Mouse (Mus musculus): ENCODE measurements around the gene Epb41l2. TPM values are rescaled to one million over a fixed set of nuclear protein-coding genes. Genes with fewer than 3 reads are reported as not detected.

Gene Epb41l2
- polyA plus RNA-seq, 1 experiment from 2014 or later: 23.6 TPM

DNA sequence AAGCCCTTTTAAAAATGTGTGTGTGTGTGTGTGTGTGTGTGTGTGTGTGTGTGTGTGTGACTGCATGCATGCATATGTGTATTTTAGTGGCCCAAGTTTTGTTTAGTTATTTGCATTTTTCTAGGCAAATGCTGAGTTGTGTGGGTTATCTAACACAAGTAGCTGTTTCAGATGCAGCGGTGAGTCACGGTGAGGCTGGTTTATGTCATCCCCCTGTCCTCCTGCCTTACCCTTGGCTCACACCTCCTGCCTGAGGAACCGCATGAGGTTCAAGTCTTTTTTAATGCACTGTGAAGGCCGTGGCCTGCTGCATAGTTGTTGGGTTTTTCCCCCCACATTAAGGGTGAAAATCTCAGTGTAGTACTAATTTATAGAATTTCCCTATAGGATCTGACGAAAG, 73.3 kb downstream of the Epb41l2 start:
- 60% methylated on average over 5 of the region's 5 CpGs for WGBS
- H3K4me1 ChIP-seq (ENCODE audit: control insufficient read depth, insufficient read depth, low read length): no peaks in the 10 kb centered on the region
- DNase-seq (no peak), ATAC-seq (ENCODE audit: low FRiP score, low TSS enrichment) (no peak)
- no peaks in the 10 kb centered on the region for H3K36me3 ChIP-seq (ENCODE audit: control insufficient read depth, insufficient read depth, low read length)
- H3K27ac ChIP-seq (replicated peaks; ENCODE audit: low read depth, low read length): no peak overlapping the region
- no peaks in the 10 kb centered on the region for H3K9me3 ChIP-seq (ENCODE audit: control insufficient read depth, low read length)
- H3K4me3 ChIP-seq (replicated peaks; ENCODE audit: low read depth, low read length): no peak overlapping the region
- H3K27me3 ChIP-seq (ENCODE audit: control insufficient read depth, insufficient read depth, low read length): no peaks in the 10 kb centered on the region
- no peak overlapping the region for H3K4me2 ChIP-seq (ENCODE audit: low read length)
- H3K9ac ChIP-seq (replicated peaks; ENCODE audit: low read length): no peak overlapping the region

DNA sequence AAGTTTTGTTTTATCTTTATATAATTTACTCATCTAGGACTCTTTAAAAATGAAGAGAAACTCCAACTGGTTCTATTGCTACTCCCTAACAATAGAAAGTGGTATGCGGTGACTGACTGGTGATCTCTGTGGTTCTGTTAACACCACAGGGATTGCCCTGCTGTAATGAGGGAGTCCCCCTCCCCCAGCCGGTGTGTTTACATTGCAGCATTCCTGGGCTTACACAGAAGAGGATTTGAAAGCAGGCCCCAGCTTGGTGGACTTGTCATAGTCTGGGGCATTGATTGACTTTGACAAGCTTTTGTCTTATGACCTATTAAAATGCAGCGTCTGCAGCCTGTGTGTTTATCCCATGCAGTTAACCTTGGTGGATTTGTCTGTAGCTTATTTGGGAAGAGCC, 73.9 kb downstream of the Epb41l2 start:
- Histone ChIP-seq H3K27me3 (ENCODE audit: control insufficient read depth, insufficient read depth, low read length) (no peaks in the 10 kb centered on the region), H3K4me2 (ENCODE audit: low read length) (no peak overlapping the region), H3K4me1 (ENCODE audit: control insufficient read depth, insufficient read depth, low read length) (no peaks in the 10 kb centered on the region), H3K27ac (replicated peaks; ENCODE audit: low read depth, low read length) (no peak overlapping the region), H3K36me3 (ENCODE audit: control insufficient read depth, insufficient read depth, low read length) (no peaks in the 10 kb centered on the region), H3K9me3 (ENCODE audit: control insufficient read depth, low read length) (no peaks in the 10 kb centered on the region), H3K9ac (replicated peaks; ENCODE audit: low read length) (no peak overlapping the region), H3K4me3 (replicated peaks; ENCODE audit: low read depth, low read length) (no peak overlapping the region)
- ATAC-seq (ENCODE audit: low FRiP score, low TSS enrichment) (peak; percentile 34; the same call in 1 of the 2 replicates), DNase-seq (peak; percentile 42)
- 4% methylated on average over 3 of the region's 3 CpGs for WGBS

DNA sequence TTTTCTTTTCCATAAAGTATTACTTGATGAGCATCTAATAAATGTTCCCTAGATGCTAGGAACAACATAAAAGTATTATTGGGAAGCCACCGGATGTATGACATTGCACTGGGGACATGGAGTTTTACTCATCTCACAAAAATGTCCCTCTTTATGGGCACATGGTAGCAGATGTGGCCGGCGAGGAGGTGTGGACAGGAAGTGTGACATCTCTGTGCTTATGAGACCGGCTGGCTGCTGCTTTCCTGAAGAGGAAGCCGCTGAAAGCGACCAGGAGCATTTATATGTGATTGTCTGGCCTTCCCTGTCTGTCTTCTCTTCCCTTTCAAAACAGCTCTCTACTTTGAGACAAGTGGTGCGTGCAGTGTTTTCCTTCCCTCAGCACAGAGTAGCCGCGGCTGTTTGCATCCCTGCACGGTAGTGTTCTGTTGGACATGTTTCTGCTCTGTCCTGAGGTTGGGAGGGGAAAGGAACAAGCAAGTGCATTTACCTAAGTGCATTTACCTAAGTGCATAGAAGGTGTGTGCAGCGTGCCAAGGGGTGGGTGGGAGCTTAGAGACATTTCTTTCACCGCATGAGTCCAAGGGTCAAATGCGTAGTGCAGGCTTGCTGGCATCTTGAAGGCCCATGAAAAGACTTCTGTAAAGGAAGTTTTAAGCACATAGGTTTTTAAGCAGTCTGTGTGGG, 74.9 kb downstream of the Epb41l2 start:
- no peak overlapping the region for H3K27ac ChIP-seq (replicated peaks; ENCODE audit: low read depth, low read length)
- H3K4me1 ChIP-seq (ENCODE audit: control insufficient read depth, insufficient read depth, low read length): no peaks in the 10 kb centered on the region
- no peak overlapping the region for H3K4me3 ChIP-seq (replicated peaks; ENCODE audit: low read depth, low read length)
- H3K9ac ChIP-seq (replicated peaks; ENCODE audit: low read length): no peak overlapping the region
- DNase-seq (no peak), ATAC-seq (ENCODE audit: low FRiP score, low TSS enrichment) (no peak)
- no peaks in the 10 kb centered on the region for H3K27me3 ChIP-seq (ENCODE audit: control insufficient read depth, insufficient read depth, low read length)
- H3K9me3 ChIP-seq (ENCODE audit: control insufficient read depth, low read length): no peaks in the 10 kb centered on the region
- H3K4me2 ChIP-seq (ENCODE audit: low read length): no peak overlapping the region
- no peaks in the 10 kb centered on the region for H3K36me3 ChIP-seq (ENCODE audit: control insufficient read depth, insufficient read depth, low read length)
- WGBS: 71% methylated on average over 13 of the region's 13 CpGs

DNA sequence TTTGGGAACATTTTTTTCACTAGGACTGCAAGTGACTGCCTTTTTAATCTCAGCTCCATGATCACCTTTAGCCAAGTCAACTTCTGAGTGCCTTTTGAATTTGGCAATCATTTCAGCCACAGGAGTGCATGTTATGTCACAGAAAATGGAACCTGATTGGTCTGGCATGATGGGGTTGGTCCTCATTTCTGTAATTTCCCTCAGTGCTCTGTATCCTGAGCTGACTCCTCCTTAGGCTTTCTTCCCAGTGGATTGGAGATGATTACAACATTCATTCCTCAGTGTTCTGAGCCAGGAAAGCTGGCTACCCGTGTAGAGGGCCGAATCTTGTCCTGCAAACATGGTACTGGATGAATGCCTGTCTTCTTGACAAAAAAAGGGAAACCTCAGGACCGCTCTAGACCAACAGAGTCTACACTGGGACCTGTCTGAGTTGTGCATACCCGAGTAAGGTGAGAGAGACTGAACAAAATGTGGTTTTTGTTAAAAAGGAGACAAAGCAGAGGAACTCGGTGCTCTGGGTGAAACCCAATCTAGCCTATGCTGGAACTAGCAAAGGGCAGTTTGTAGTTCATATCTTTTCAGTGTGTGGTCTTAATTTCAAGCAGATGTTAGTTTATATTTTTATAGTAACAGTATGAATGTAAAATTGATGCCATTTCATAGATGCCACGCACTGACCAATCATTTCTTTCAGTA, 77.3 kb downstream of the Epb41l2 start:
- DNase-seq (no peak), ATAC-seq (ENCODE audit: low FRiP score, low TSS enrichment) (no peak)
- 87% methylated on average over 6 of the region's 6 CpGs for WGBS

DNA sequence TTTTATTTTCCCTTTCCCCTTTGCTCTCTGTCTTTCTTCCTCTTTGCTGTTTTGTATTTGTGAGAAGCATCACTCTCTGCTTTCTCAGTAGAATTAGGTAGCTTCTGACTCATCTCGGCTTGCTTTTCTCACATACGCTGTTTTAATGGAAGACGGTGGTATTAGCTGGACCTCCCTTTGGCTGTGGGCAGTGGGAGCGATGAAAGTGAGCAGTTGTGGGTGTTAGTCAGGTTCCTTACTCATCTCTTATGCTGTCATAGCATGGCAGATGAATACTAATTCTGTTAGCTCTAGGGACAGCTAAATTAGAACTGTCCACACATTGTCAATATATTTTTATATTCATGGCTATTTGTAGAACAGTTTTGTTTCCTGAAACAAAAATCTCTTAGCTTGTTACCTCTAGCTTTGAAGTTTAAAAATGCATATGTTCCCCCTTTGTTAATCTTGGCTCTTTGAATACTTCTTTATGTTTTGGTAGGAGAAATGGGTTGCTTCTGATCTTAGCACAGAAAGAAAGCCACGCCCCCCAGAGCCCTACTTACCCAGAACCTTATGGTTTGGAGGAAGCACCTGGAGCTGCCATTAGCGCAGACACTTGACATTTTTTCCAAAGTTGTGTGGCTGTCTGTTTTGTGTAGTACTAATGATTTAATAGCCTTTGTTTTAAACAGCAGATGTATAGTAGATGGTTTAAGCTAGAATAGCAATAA, 78.1 kb downstream of the Epb41l2 start:
- DNase-seq: no peak
- no peaks in the 10 kb centered on the region for H3K4me1 ChIP-seq (ENCODE audit: control insufficient read depth, insufficient read depth, low read length)
- ATAC-seq (ENCODE audit: low FRiP score, low TSS enrichment): no peak
- no peaks in the 10 kb centered on the region for H3K27me3 ChIP-seq (ENCODE audit: control insufficient read depth, insufficient read depth, low read length)
- 94% methylated on average over 6 of the region's 6 CpGs for WGBS
- H3K27ac ChIP-seq (replicated peaks; ENCODE audit: low read depth, low read length): no peak overlapping the region
- no peak overlapping the region for H3K4me2 ChIP-seq (ENCODE audit: low read length)
- H3K9ac ChIP-seq (replicated peaks; ENCODE audit: low read length): no peak overlapping the region
- no peaks in the 10 kb centered on the region for H3K9me3 ChIP-seq (ENCODE audit: control insufficient read depth, low read length)
- no peak overlapping the region for H3K4me3 ChIP-seq (replicated peaks; ENCODE audit: low read depth, low read length)
- H3K36me3 ChIP-seq (ENCODE audit: control insufficient read depth, insufficient read depth, low read length): no peaks in the 10 kb centered on the region

More for the DNA sequence above, 77.3 kb downstream of the Epb41l2 start:
- no peak overlapping the region for H3K4me2 ChIP-seq (ENCODE audit: low read length)
- no peaks in the 10 kb centered on the region for H3K4me1 ChIP-seq (ENCODE audit: control insufficient read depth, insufficient read depth, low read length)
- H3K9me3 ChIP-seq (ENCODE audit: control insufficient read depth, low read length): no peaks in the 10 kb centered on the region
- no peak overlapping the region for H3K27ac ChIP-seq (replicated peaks; ENCODE audit: low read depth, low read length)
- H3K27me3 ChIP-seq (ENCODE audit: control insufficient read depth, insufficient read depth, low read length): no peaks in the 10 kb centered on the region
- no peak overlapping the region for H3K9ac ChIP-seq (replicated peaks; ENCODE audit: low read length)
- H3K4me3 ChIP-seq (replicated peaks; ENCODE audit: low read depth, low read length): no peak overlapping the region
- no peaks in the 10 kb centered on the region for H3K36me3 ChIP-seq (ENCODE audit: control insufficient read depth, insufficient read depth, low read length)

DNA sequence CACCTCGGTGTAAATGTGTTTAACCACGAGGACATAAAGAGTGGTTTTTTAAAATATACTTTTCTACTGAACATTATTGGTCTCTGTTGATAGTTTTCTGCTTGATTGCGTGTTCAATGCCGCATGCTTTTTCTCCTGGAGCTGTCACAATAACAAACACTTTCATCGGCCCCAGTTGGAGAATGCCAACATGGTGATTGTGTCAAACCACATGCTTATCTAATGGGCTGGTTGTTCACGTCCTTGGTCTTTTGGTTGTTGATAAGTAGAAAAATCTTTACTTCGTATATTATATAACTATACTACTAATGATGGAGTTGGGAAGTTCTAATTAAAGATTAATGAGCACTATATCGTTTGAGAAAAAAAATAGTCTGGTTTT, 78.7 kb downstream of the Epb41l2 start:
- Histone ChIP-seq H3K4me2 (ENCODE audit: low read length) (no peak overlapping the region), H3K27ac (replicated peaks; ENCODE audit: low read depth, low read length) (no peak overlapping the region), H3K9ac (replicated peaks; ENCODE audit: low read length) (no peak overlapping the region), H3K9me3 (ENCODE audit: control insufficient read depth, low read length) (no peaks in the 10 kb centered on the region), H3K4me1 (ENCODE audit: control insufficient read depth, insufficient read depth, low read length) (no peaks in the 10 kb centered on the region), H3K36me3 (ENCODE audit: control insufficient read depth, insufficient read depth, low read length) (no peaks in the 10 kb centered on the region), H3K4me3 (replicated peaks; ENCODE audit: low read depth, low read length) (no peak overlapping the region), H3K27me3 (ENCODE audit: control insufficient read depth, insufficient read depth, low read length) (no peaks in the 10 kb centered on the region)
- DNase-seq (no peak), ATAC-seq (ENCODE audit: low FRiP score, low TSS enrichment) (no peak)
- WGBS: 92% methylated on average over 8 of the region's 8 CpGs

DNA sequence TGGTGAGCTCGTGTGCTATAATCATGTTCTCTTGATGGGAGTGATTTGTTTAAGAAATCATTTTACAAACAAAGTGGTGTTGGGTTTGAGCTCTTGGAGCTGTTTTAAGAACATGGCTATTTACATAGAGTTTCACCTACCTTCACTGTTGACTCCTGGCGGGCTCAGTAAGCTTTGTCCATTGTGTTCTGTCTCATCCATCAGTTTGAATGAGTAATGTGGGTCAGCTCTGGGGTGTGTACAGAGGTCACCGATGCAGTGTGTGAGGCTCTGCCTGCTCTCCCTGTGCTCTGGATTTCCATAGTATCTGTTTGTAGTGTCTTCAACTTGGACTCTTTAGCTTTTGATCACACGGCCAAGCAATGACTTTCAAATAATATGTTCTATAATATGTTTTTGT, 79.6 kb downstream of the Epb41l2 start:
- ATAC-seq (ENCODE audit: low FRiP score, low TSS enrichment) (no peak), DNase-seq (no peak)
- H3K9ac ChIP-seq (replicated peaks; ENCODE audit: low read length): no peak overlapping the region
- no peak overlapping the region for H3K4me2 ChIP-seq (ENCODE audit: low read length)
- no peak overlapping the region for H3K27ac ChIP-seq (replicated peaks; ENCODE audit: low read depth, low read length)
- H3K36me3 ChIP-seq (ENCODE audit: control insufficient read depth, insufficient read depth, low read length): no peaks in the 10 kb centered on the region
- H3K4me1 ChIP-seq (ENCODE audit: control insufficient read depth, insufficient read depth, low read length): no peaks in the 10 kb centered on the region
- WGBS: 78% methylated on average over 4 of the region's 4 CpGs
- H3K27me3 ChIP-seq (ENCODE audit: control insufficient read depth, insufficient read depth, low read length): no peaks in the 10 kb centered on the region
- H3K9me3 ChIP-seq (ENCODE audit: control insufficient read depth, low read length): no peaks in the 10 kb centered on the region
- no peak overlapping the region for H3K4me3 ChIP-seq (replicated peaks; ENCODE audit: low read depth, low read length)

DNA sequence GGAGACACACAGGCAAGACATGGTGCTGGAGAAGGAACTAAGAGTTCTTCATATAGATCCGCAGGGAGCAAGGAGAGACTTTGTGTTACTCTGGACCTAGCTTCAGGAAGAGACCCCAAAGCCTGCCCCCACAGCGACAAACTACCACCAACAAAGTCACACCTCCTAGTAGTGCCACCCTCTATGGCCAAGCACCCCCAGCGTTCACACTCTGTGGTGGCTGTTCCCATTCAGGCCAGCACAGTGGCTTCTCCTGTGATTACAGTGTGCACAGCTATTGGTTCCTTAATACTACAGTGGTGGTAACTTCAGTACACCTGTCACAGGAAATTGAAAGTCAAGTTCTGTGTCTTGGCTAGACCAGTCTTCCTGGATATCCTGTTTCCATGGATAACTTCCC, 80.3 kb downstream of the Epb41l2 start:
- Histone ChIP-seq H3K36me3 (ENCODE audit: control insufficient read depth, insufficient read depth, low read length) (no peaks in the 10 kb centered on the region), H3K27ac (replicated peaks; ENCODE audit: low read depth, low read length) (no peak overlapping the region), H3K4me2 (ENCODE audit: low read length) (no peak overlapping the region), H3K9ac (replicated peaks; ENCODE audit: low read length) (no peak overlapping the region), H3K4me1 (ENCODE audit: control insufficient read depth, insufficient read depth, low read length) (no peaks in the 10 kb centered on the region), H3K9me3 (ENCODE audit: control insufficient read depth, low read length) (no peaks in the 10 kb centered on the region), H3K4me3 (replicated peaks; ENCODE audit: low read depth, low read length) (no peak overlapping the region), H3K27me3 (ENCODE audit: control insufficient read depth, insufficient read depth, low read length) (no peaks in the 10 kb centered on the region)
- WGBS: 96% methylated on average over 3 of the region's 3 CpGs
- DNase-seq: no peak
- ATAC-seq (ENCODE audit: low FRiP score, low TSS enrichment): no peak
